Mouse (Mus musculus): ENCODE data around the gene Aif1. TPM values are rescaled to one million over a fixed set of nuclear protein-coding genes. Genes with fewer than 3 reads are reported as not detected.

Aif1 gene
- polyA plus RNA-seq, 1 experiment from 2014 or later = 7.4 TPM

GRCm38 (mm10) chr17:35193881-35194843 lies 18.3 kb upstream of the Aif1 start, which contains the start of gene Ltb:
Gene Ltb, plus strand, starts transcription at chr17:35194439.
- Histone ChIP-seq H3K4me3 (no peak within 1 kb of the TSS), H3K9ac (no peak within 1 kb of the TSS)

GRCm38 (mm10) chr17:35192924-35193323 lies 17.1 kb upstream of the Aif1 start:
- H3K4me2 ChIP-seq = no peak overlapping the region
- 80% methylated on average over 5 of the region's 5 CpGs for WGBS
- no peak for ATAC-seq (ENCODE audit: low FRiP score, low read depth)
- peaks cover 10% of the 10 kb centered on the region for H3K4me1 ChIP-seq (replicated peaks)
- no peak overlapping the region for H3K27ac ChIP-seq (replicated peaks)
- H3K9me3 ChIP-seq = no peaks in the 10 kb centered on the region
- H3K9ac ChIP-seq = no peak overlapping the region
- no peaks in the 10 kb centered on the region for H3K36me3 ChIP-seq
- no peak overlapping the region for H3K4me3 ChIP-seq
- H3K27me3 ChIP-seq = peaks cover 34% of the 10 kb centered on the region

More at GRCm38 (mm10) chr17:35193881-35194843, 18.3 kb upstream of the Aif1 start, which contains the start of gene Ltb:
- no peaks in the 10 kb centered on the region for H3K36me3 ChIP-seq
- H3K4me2 ChIP-seq = peak within 1 kb of the TSS; percentile 69; the same call in 1 of the 2 replicates
- 66% methylated on average over 28 of the region's 28 CpGs for WGBS
- no peak for ATAC-seq (ENCODE audit: low FRiP score, low read depth)
- peaks cover 10% of the 10 kb centered on the region for H3K4me1 ChIP-seq (replicated peaks)
- H3K9me3 ChIP-seq = no peaks in the 10 kb centered on the region
- peaks cover 34% of the 10 kb centered on the region for H3K27me3 ChIP-seq
- H3K27ac ChIP-seq (replicated peaks) = no peak within 1 kb of the TSS

GRCm38 (mm10) chr17:35191723-35192122 lies 15.9 kb upstream of the Aif1 start:
- Histone ChIP-seq H3K27me3 (peaks cover 28% of the 10 kb centered on the region), H3K9ac (no peak overlapping the region), H3K27ac (replicated peaks) (no peak overlapping the region), H3K4me3 (no peak overlapping the region), H3K9me3 (no peaks in the 10 kb centered on the region), H3K4me1 (replicated peaks) (peaks cover 10% of the 10 kb centered on the region), H3K36me3 (no peaks in the 10 kb centered on the region), H3K4me2 (no peak overlapping the region)
- WGBS = 74% methylated on average over 2 of the region's 2 CpGs
- ATAC-seq (ENCODE audit: low FRiP score, low read depth) = no peak

DNA sequence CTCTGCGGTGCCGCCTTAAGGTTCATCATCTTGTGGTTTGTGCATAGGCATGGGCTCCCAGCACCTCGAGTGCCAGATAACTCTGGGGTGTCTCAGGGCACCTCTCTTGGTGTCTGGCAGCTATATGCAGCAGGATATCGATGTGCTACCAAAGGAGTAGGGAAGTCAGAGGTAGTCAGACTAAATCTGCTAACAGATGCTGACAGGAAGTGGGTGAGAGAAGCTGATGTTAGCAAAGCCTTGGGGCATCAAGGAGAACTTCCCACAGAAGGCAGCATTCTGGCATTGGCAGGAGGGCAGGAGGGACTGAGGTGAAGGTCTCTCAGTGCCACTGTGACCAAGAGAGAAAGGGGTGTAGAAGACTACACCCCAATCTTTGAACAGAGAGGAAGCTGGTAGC lies 14.2 kb upstream of the Aif1 start:
- H3K9ac ChIP-seq = no peak overlapping the region
- no peak for ATAC-seq (ENCODE audit: low FRiP score, low read depth)
- H3K4me2 ChIP-seq = no peak overlapping the region
- no peak overlapping the region for H3K27ac ChIP-seq (replicated peaks)
- no peak overlapping the region for H3K4me3 ChIP-seq
- no peaks in the 10 kb centered on the region for H3K9me3 ChIP-seq
- peaks cover 14% of the 10 kb centered on the region for H3K27me3 ChIP-seq
- peaks cover 7% of the 10 kb centered on the region for H3K4me1 ChIP-seq (replicated peaks)
- H3K36me3 ChIP-seq = no peaks in the 10 kb centered on the region
- WGBS = 79% methylated on average over 4 of the region's 4 CpGs

DNA sequence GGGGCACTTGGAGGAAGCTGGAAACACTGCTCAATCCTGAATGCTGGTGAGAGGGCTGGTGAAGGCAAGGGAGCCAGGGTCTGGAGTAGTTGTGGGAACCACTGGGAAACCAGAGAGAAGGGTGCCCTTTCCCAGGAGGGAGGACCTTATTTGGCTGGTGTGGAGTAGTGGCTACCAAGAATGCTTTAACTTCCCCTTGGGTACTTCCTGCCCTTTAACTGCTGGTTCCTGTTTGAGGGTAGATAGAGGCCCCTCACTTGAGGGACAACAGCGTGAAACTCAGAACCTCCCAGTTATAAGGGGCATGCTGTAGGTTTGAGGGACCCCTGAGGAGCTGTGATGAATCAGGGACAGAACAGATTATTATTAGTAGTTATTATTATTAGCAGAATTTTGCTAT lies 13.3 kb upstream of the Aif1 start:
- Histone ChIP-seq H3K4me3 (no peak overlapping the region), H3K9me3 (no peaks in the 10 kb centered on the region), H3K4me1 (replicated peaks) (peaks cover 7% of the 10 kb centered on the region), H3K27me3 (peaks cover 4% of the 10 kb centered on the region), H3K9ac (no peak overlapping the region), H3K4me2 (no peak overlapping the region), H3K36me3 (no peaks in the 10 kb centered on the region), H3K27ac (replicated peaks) (no peak overlapping the region)
- no peak for ATAC-seq (ENCODE audit: low FRiP score, low read depth)
- WGBS = 92% methylated on average over 1 of the region's 1 CpGs

GRCm38 (mm10) chr17:35187959-35188610 lies 12.2 kb upstream of the Aif1 start, which contains the start of gene Lst1:
Gene Lst1, minus strand, starts transcription at chr17:35188439.
- WGBS = 74% methylated on average over 7 of the region's 7 CpGs
- H3K9me3 ChIP-seq = no peaks in the 10 kb centered on the region
- H3K9ac ChIP-seq = no peak within 1 kb of the TSS
- H3K4me1 ChIP-seq (replicated peaks) = peaks cover 7% of the 10 kb centered on the region
- H3K4me2 ChIP-seq = no peak within 1 kb of the TSS
- no peak within 1 kb of the TSS for H3K4me3 ChIP-seq
- no peak within 1 kb of the TSS for H3K27ac ChIP-seq (replicated peaks)
- H3K36me3 ChIP-seq = no peaks in the 10 kb centered on the region
- no peaks in the 10 kb centered on the region for H3K27me3 ChIP-seq
- no peak for ATAC-seq (ENCODE audit: low FRiP score, low read depth)

DNA sequence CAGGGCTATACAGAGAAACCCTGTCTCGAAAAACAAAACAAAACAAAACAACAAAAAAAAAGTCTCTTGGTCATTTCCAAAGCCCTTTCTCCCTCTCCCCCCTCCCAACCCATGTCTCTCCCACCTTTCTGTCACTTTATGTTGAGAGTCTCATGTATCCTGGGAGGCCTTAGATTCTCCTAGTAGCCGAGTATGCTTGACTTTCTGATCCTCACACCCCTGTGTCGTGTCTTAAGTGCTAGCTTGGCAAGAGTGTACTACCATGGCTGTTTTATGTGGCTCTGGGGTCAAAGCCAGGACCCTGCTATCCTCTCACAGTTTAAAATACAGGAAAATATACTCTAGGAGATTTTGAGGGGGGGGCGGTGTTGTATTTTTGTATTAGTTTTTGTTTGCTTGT lies 11.5 kb upstream of the Aif1 start:
- Histone ChIP-seq H3K27me3 (no peaks in the 10 kb centered on the region), H3K27ac (replicated peaks) (no peak overlapping the region), H3K36me3 (no peaks in the 10 kb centered on the region), H3K4me2 (no peak overlapping the region), H3K9ac (no peak overlapping the region), H3K4me3 (no peak overlapping the region), H3K9me3 (no peaks in the 10 kb centered on the region), H3K4me1 (replicated peaks) (peaks cover 7% of the 10 kb centered on the region)
- 86% methylated on average over 4 of the region's 4 CpGs for WGBS
- ATAC-seq (ENCODE audit: low FRiP score, low read depth) = no peak

DNA sequence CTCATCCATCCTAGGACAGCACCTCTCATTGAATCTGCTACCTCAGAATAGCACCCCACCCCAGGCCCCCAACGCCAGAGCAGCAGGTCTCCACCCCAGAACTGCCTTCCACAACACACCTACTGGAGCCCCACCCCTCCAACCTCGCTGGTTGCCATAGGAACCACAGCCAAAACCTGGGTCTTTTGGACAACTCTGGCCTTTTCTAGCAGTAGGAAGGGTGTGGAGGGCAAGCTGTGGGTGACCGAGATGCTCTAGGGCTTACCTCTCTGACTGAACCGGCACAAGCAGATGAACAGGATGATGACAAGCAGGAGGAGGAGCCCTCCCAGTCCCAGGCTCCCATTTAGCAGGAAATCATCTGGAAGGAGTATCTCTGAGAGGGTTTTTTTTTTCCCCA lies 10.8 kb upstream of the Aif1 start:
- peaks cover 7% of the 10 kb centered on the region for H3K4me1 ChIP-seq (replicated peaks)
- H3K4me3 ChIP-seq = peak overlapping the region; percentile 37
- 0% methylated on average over 4 of the region's 4 CpGs for WGBS
- H3K36me3 ChIP-seq = no peaks in the 10 kb centered on the region
- H3K27ac ChIP-seq (replicated peaks) = peak overlapping the region; percentile 68
- no peaks in the 10 kb centered on the region for H3K9me3 ChIP-seq
- peak; percentile 61; the same call in 1 of the 2 replicates for ATAC-seq (ENCODE audit: low FRiP score, low read depth)
- H3K4me2 ChIP-seq = peak overlapping the region; percentile 58
- H3K9ac ChIP-seq = no peak overlapping the region
- H3K27me3 ChIP-seq = no peaks in the 10 kb centered on the region

DNA sequence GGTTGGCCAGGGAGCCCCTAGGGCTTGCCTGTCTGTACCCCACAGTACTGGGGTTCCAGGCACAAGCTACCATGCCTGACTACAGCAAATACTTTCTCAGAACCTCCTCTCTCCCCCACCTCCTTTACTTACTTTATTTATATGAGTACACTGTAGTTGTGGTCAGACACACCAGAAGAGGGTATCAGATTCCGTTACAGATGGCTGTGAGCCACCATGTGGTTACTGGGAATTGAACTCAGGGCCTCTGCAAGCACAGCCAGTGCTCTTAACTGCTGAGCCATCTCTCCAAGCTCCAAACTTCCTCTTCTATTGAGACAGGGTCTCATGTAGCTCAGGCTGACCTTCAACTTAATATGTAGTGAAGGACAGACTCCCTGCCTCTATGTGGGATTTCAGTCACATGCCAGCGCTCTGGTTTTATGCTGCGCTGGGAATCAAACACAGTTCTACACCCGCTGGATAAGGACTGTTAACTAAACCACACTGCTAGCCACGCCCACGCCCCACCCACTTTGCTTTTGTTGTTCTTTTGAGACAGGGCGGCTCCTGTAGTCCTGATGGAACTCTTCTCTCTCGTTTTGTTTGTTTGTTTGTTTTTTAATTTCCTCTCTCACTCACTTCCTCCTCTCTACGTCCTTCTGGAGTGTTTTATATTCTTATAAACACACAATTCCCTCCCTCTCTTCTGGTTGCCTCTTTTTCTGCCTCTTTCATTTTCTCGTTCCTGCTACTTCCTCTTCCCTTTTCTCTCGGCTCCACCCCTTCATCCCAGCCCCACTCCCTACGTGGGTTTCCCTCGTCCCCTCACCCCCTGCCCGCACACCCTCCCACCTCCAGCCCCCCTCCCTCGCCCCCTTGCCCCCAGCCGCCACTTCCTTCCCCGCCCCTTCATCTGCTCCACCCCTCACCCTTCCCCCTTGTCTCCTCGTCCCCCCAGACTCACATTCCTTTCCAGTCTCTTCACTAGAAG lies 10.1 kb upstream of the Aif1 start:
- H3K9me3 ChIP-seq = no peaks in the 10 kb centered on the region
- H3K27ac ChIP-seq (replicated peaks) = peak overlapping the region; percentile 68; the same call in 1 of the 2 replicates
- H3K4me3 ChIP-seq = peak overlapping the region; percentile 37
- peak; percentile 34; the same call in 1 of the 2 replicates for ATAC-seq (ENCODE audit: low FRiP score, low read depth)
- H3K4me1 ChIP-seq (replicated peaks) = peaks cover 7% of the 10 kb centered on the region
- peak overlapping the region; percentile 58 for H3K4me2 ChIP-seq
- WGBS = 4% methylated on average over 18 of the region's 18 CpGs
- no peaks in the 10 kb centered on the region for H3K36me3 ChIP-seq
- 0 out of 2 replicates have a peak overlapping the region, but pooled peaks have one; percentile 10 for H3K9ac ChIP-seq
- no peaks in the 10 kb centered on the region for H3K27me3 ChIP-seq

GRCm38 (mm10) chr17:35180093-35180492 lies 4.2 kb upstream of the Aif1 start:
- 90% methylated on average over 5 of the region's 5 CpGs for WGBS
- H3K27me3 ChIP-seq = no peaks in the 10 kb centered on the region
- no peak overlapping the region for H3K4me3 ChIP-seq
- H3K4me1 ChIP-seq (replicated peaks) = no peaks in the 10 kb centered on the region
- H3K27ac ChIP-seq (replicated peaks) = no peak overlapping the region
- H3K9me3 ChIP-seq = no peaks in the 10 kb centered on the region
- no peak overlapping the region for H3K9ac ChIP-seq
- H3K36me3 ChIP-seq = no peaks in the 10 kb centered on the region
- H3K4me2 ChIP-seq = no peak overlapping the region
- no peak for ATAC-seq (ENCODE audit: low FRiP score, low read depth)

- H3K27me3 ChIP-seq = no peaks in the 10 kb centered on the region
- no peak overlapping the region for H3K9ac ChIP-seq
- WGBS = 20% methylated on average over 5 of the region's 5 CpGs
- no peak for ATAC-seq (ENCODE audit: low FRiP score, low read depth)
- no peak overlapping the region for H3K4me2 ChIP-seq
- no peaks in the 10 kb centered on the region for H3K9me3 ChIP-seq
- no peaks in the 10 kb centered on the region for H3K36me3 ChIP-seq
- no peak overlapping the region for H3K4me3 ChIP-seq
- no peaks in the 10 kb centered on the region for H3K4me1 ChIP-seq (replicated peaks)
- no peak overlapping the region for H3K27ac ChIP-seq (replicated peaks)
These were observed 2.7 kb upstream of the Aif1 start for GRCm38 (mm10) chr17:35178528-35178927.
